Mouse (Mus musculus) E14TG2a.4 (cell line): ENCODE data around the gene Cdk11b.
"Not testable (repeated sequence)": the region's sequence is repeated elsewhere in the genome, so short reads cannot be mapped to it uniquely, and the experiment has no call there.

ENCODE experiments used
- CTCF ChIP-seq: conservative IDR thresholded peaks from 2 replicates; pipeline ENCODE4 v1.5.1; 2014; ENCODE audit warnings: low read length
- NANOG ChIP-seq: IDR thresholded peaks from 2 replicates; pipeline ENCODE4 v1.6.1; 2014; ENCODE audit warnings: borderline replicate concordance, low read length, mixed read lengths
- POU5F1 ChIP-seq: IDR thresholded peaks from 2 replicates; pipeline ENCODE4 v1.6.1; 2014; ENCODE audit warnings: low read length, borderline replicate concordance

DNA sequence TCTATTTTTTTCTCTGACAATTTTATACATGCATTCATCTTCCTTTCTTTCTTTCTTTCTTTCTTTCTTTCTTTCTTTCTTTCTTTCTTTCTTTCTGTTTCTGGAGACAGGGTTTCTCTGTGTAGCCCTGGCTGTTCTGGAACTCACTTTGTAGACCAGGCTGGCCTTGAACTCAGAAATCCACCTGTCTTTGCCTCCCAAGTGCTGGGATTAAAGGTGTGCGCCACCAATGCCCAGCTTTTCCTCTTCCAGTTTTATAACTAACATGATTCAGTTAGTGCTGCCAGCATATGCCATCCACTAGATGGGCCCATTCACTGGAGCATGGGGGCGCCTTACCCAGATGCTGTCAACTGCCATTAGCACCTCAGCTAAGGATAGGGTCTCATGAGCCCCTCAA lies 20.7 kb downstream of the Cdk11b start, which contains the start of gene Gm10563:
- TF ChIP-seq CTCF, POU5F1, NANOG: not testable (repeated sequence)
